Mouse (Mus musculus): Measurements from ENCODE around the gene Slc22a18. TPM values are rescaled to one million over a fixed set of nuclear protein-coding genes. Genes with fewer than 3 reads are reported as not detected.

Gene Slc22a18
- total and polyA plus RNA-seq, 2 experiments from 2014 or later = 0.71 to 1.7 TPM

GRCm38 (mm10) chr7:143503926-143504325 lies 30.4 kb downstream of the Slc22a18 start:
- WGBS = 89% methylated on average over 6 of the region's 6 CpGs
- ATAC-seq (no peak), DNase-seq (no peak)
- Histone ChIP-seq H3K9ac (no peak overlapping the region), H3K9me3 (ENCODE audit: low read length) (no peaks in the 10 kb centered on the region), H3K36me3 (ENCODE audit: insufficient read depth) (no peaks in the 10 kb centered on the region), H3K4me1 (ENCODE audit: insufficient read depth) (peaks cover 3% of the 10 kb centered on the region; the same call in 1 of the 2 replicates), H3K27me3 (ENCODE audit: insufficient read depth, low read length) (peaks cover 45% of the 10 kb centered on the region), H3K27ac (ENCODE audit: low read depth, low read length) (no peak overlapping the region), H3K4me3 (ENCODE audit: low read depth, low read length) (no peak overlapping the region), H3K4me2 (ENCODE audit: low read depth) (no peak overlapping the region)
- no peak for TF ChIP-seq CTCF (IDR thresholded peaks at IDR 0.05; ENCODE audit: low read depth)

- Histone ChIP-seq H3K9me3 (ENCODE audit: low read length) (no peaks in the 10 kb centered on the region), H3K4me2 (ENCODE audit: low read depth) (no peak overlapping the region), H3K27me3 (ENCODE audit: insufficient read depth, low read length) (peaks cover 33% of the 10 kb centered on the region), H3K4me3 (ENCODE audit: low read depth, low read length) (no peak overlapping the region), H3K27ac (ENCODE audit: low read depth, low read length) (no peak overlapping the region), H3K4me1 (ENCODE audit: insufficient read depth) (peaks cover 3% of the 10 kb centered on the region; the same call in 1 of the 2 replicates), H3K36me3 (ENCODE audit: insufficient read depth) (no peaks in the 10 kb centered on the region), H3K9ac (no peak overlapping the region)
- WGBS = 93% methylated on average over 2 of the region's 2 CpGs
- ATAC-seq = no peak
- no peak for TF ChIP-seq CTCF (IDR thresholded peaks at IDR 0.05; ENCODE audit: low read depth)
- DNase-seq = no peak
These were observed 31.9 kb downstream of the Slc22a18 start for GRCm38 (mm10) chr7:143505411-143505810.

GRCm38 (mm10) chr7:143505823-143506222 lies 32.3 kb downstream of the Slc22a18 start:
- Histone ChIP-seq H3K27me3 (ENCODE audit: insufficient read depth, low read length) (peaks cover 29% of the 10 kb centered on the region), H3K27ac (ENCODE audit: low read depth, low read length) (no peak overlapping the region), H3K36me3 (ENCODE audit: insufficient read depth) (no peaks in the 10 kb centered on the region), H3K9me3 (ENCODE audit: low read length) (no peaks in the 10 kb centered on the region), H3K4me2 (ENCODE audit: low read depth) (no peak overlapping the region), H3K4me3 (ENCODE audit: low read depth, low read length) (no peak overlapping the region), H3K9ac (no peak overlapping the region), H3K4me1 (ENCODE audit: insufficient read depth) (peaks cover 3% of the 10 kb centered on the region; the same call in 1 of the 2 replicates)
- TF ChIP-seq CTCF (IDR thresholded peaks at IDR 0.05; ENCODE audit: low read depth) = peak; percentile 64
- 33% methylated on average over 11 of the region's 11 CpGs for WGBS
- ATAC-seq (0 out of 2 replicates have a peak, but pooled peaks have one; percentile 30), DNase-seq (peak; percentile 69)

- H3K27me3 ChIP-seq (ENCODE audit: insufficient read depth, low read length) = peaks cover 25% of the 10 kb centered on the region
- H3K4me2 ChIP-seq (ENCODE audit: low read depth) = no peak overlapping the region
- DNase-seq (no peak), ATAC-seq (no peak)
- no peaks in the 10 kb centered on the region for H3K9me3 ChIP-seq (ENCODE audit: low read length)
- no peak for TF ChIP-seq CTCF (IDR thresholded peaks at IDR 0.05; ENCODE audit: low read depth)
- peaks cover 3% of the 10 kb centered on the region; the same call in 1 of the 2 replicates for H3K4me1 ChIP-seq (ENCODE audit: insufficient read depth)
- H3K9ac ChIP-seq = no peak overlapping the region
- no peak overlapping the region for H3K27ac ChIP-seq (ENCODE audit: low read depth, low read length)
- H3K36me3 ChIP-seq (ENCODE audit: insufficient read depth) = no peaks in the 10 kb centered on the region
- WGBS = 69% methylated on average over 7 of the region's 7 CpGs
- no peak overlapping the region for H3K4me3 ChIP-seq (ENCODE audit: low read depth, low read length)
These were observed 32.7 kb downstream of the Slc22a18 start for GRCm38 (mm10) chr7:143506271-143506670.

GRCm38 (mm10) chr7:143506675-143507074 lies 33.1 kb downstream of the Slc22a18 start:
- DNase-seq = peak; percentile 58
- no peak overlapping the region for H3K27ac ChIP-seq (ENCODE audit: low read depth, low read length)
- H3K9ac ChIP-seq = no peak overlapping the region
- H3K4me2 ChIP-seq (ENCODE audit: low read depth) = no peak overlapping the region
- WGBS = 27% methylated on average over 7 of the region's 7 CpGs
- H3K4me1 ChIP-seq (ENCODE audit: insufficient read depth) = no peaks in the 10 kb centered on the region
- ATAC-seq = peak; percentile 47
- no peaks in the 10 kb centered on the region for H3K36me3 ChIP-seq (ENCODE audit: insufficient read depth)
- peaks cover 21% of the 10 kb centered on the region for H3K27me3 ChIP-seq (ENCODE audit: insufficient read depth, low read length)
- H3K9me3 ChIP-seq (ENCODE audit: low read length) = no peaks in the 10 kb centered on the region
- peak; percentile 79 for TF ChIP-seq CTCF (IDR thresholded peaks at IDR 0.05; ENCODE audit: low read depth)
- no peak overlapping the region for H3K4me3 ChIP-seq (ENCODE audit: low read depth, low read length)

- ATAC-seq (no peak), DNase-seq (no peak)
- Histone ChIP-seq H3K27ac (ENCODE audit: low read depth, low read length) (no peak overlapping the region), H3K4me2 (ENCODE audit: low read depth) (no peak overlapping the region), H3K36me3 (ENCODE audit: insufficient read depth) (peaks cover 16% of the 10 kb centered on the region), H3K4me3 (ENCODE audit: low read depth, low read length) (no peak overlapping the region), H3K4me1 (ENCODE audit: insufficient read depth) (no peaks in the 10 kb centered on the region), H3K9me3 (ENCODE audit: low read length) (no peaks in the 10 kb centered on the region), H3K27me3 (ENCODE audit: insufficient read depth, low read length) (no peaks in the 10 kb centered on the region), H3K9ac (no peak overlapping the region)
- no peak for TF ChIP-seq CTCF (IDR thresholded peaks at IDR 0.05; ENCODE audit: low read depth)
- WGBS = 81% methylated on average over 1 of the region's 1 CpGs
These were observed 36.0 kb downstream of the Slc22a18 start for GRCm38 (mm10) chr7:143509566-143509965.

GRCm38 (mm10) chr7:143510593-143511334 lies 37.2 kb downstream of the Slc22a18 start:
- TF ChIP-seq CTCF (IDR thresholded peaks at IDR 0.05; ENCODE audit: low read depth) = no peak

More at GRCm38 (mm10) chr7:143510593-143511334, 37.2 kb downstream of the Slc22a18 start:
- 91% methylated on average over 3 of the region's 3 CpGs for WGBS
- ATAC-seq (no peak), DNase-seq (no peak)
- Histone ChIP-seq H3K27me3 (ENCODE audit: insufficient read depth, low read length) (no peaks in the 10 kb centered on the region), H3K36me3 (ENCODE audit: insufficient read depth) (peaks cover 27% of the 10 kb centered on the region), H3K4me2 (ENCODE audit: low read depth) (no peak overlapping the region), H3K27ac (ENCODE audit: low read depth, low read length) (no peak overlapping the region), H3K4me3 (ENCODE audit: low read depth, low read length) (no peak overlapping the region), H3K9ac (no peak overlapping the region), H3K9me3 (ENCODE audit: low read length) (no peaks in the 10 kb centered on the region), H3K4me1 (ENCODE audit: insufficient read depth) (no peaks in the 10 kb centered on the region)
